ENCODE assay signal across 8 mouse cellular contexts in genomic region chr8:109737237-109738048, GRCm38 (mm10). TPM values are rescaled to one million over a fixed set of nuclear protein-coding genes. Genes with fewer than 3 reads are reported as not detected.
DNase-seq lines count a peak whose midpoint lies in the region; ATAC-seq lines count a peak whose summit lies in the region.

TSS of gene Atxn1l (minus strand) at chr8:109737739.

- ATAC-seq in inflammation-experienced regulatory T-cells, adult 6 months, result peak; percentile 75
- peak; percentile 78 for ATAC-seq in megakaryocyte-erythroid progenitor cell, adult 5-6 weeks (replicated peaks; ENCODE audit: low FRiP score, low TSS enrichment, poor library complexity, severe bottlenecking)

- intact Hi-C loops in gastrocnemius, postnatal 14 days (cut with DNase I; ENCODE audit: low total_unique reads), result no loop called here
- intact Hi-C loops in left cerebral cortex, postnatal 10 days (cut with DNase I), result no loop called here

- DNase-seq in adipocyte (ENCODE audit: low spot score), result peak; percentile 85
- DNase-seq in embryo, embryonic 10 days (ENCODE audit: low spot score), result peak; percentile 89
- peak; percentile 90 for DNase-seq in gastrocnemius, postnatal 14 days
- DNase-seq in left cerebral cortex, postnatal 10 days (ENCODE audit: extremely low spot score in 1 of 2, low spot score in 2 of 2), result peak; percentile 80 to 92
- peak; percentile 83 for DNase-seq in right cerebral cortex, postnatal 25 days
- peak; percentile 79 to 93 for DNase-seq in urinary bladder, postnatal 4 days (ENCODE audit: low spot score in 2 of 2)

RNA-seq across cellular contexts. Expression of gene Atxn1l, which starts in this region (rescaled TPM):
- total RNA-seq in gastrocnemius, postnatal 14 days (2021), result 10 to 100 TPM; 17.2 to 20.8 TPM
- 1 to 10 TPM; 3.0 to 4.6 (median 3.2) TPM for polyA plus RNA-seq in inflammation-experienced regulatory T-cells, adult 6 months (2017; shearing (Covaris generic))
- 10 to 100 TPM; 35.0 to 40.3 TPM for total RNA-seq in left cerebral cortex, postnatal 10 days (2021)
- 8.5 and 18.3 TPM in 2 replicates for total RNA-seq in megakaryocyte-erythroid progenitor cell, adult 5-6 weeks (2014; fragmentation: Nextera tagmentation)
- 8.7 and 9.2 TPM in 2 replicates for total RNA-seq in megakaryocyte-erythroid progenitor cell, adult 5-6 weeks (2017)

Comparison
In these comparisons a context has a peak if more than half of its experiments do, and no peak if none do; other contexts are left out.
1. Peak in every context shown above with its lines: DNase-seq and ATAC-seq.